Mouse (Mus musculus): ENCODE measurements around the gene Pafah2. TPM values are rescaled to one million over a fixed set of nuclear protein-coding genes. Genes with fewer than 3 reads are reported as not detected.

The Pafah2 gene
- polyA plus RNA-seq, 1 experiment from 2014 or later = 12.0 TPM

DNA sequence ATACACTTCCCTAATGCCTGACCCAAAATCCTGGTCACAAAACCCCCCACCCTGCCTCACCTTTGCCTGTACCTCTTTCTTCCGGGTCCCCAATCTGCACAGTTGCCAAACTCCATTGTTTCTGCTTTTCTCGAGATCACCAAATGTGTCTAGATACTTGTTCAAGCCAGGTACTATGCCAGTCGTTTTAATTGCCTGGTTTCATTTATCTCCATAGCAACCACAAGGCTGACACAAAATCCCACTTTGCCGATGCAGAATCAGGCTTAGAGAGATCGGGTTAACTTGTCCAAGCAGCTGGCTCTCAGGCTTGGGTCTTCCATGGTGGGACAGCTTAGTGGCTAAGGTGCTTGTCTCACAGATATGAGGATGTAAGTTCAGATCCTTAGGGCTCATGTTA lies 4.1 kb downstream of the Pafah2 start:
- no peaks in the 10 kb centered on the region for H3K9me3 ChIP-seq
- H3K27me3 ChIP-seq = no peaks in the 10 kb centered on the region
- no peak for ATAC-seq (ENCODE audit: insufficient number of reproducible peaks, insufficient read depth, low FRiP score, low TSS enrichment, low read depth)
- H3K4me3 ChIP-seq = no peak overlapping the region
- no peaks in the 10 kb centered on the region for H3K36me3 ChIP-seq
- WGBS = 22% methylated on average over 5 of the region's 5 CpGs
- peaks cover 25% of the 10 kb centered on the region for H3K4me1 ChIP-seq
- no peak overlapping the region for H3K9ac ChIP-seq
- H3K27ac ChIP-seq = no peak overlapping the region
- no peak overlapping the region for H3K4me2 ChIP-seq

DNA sequence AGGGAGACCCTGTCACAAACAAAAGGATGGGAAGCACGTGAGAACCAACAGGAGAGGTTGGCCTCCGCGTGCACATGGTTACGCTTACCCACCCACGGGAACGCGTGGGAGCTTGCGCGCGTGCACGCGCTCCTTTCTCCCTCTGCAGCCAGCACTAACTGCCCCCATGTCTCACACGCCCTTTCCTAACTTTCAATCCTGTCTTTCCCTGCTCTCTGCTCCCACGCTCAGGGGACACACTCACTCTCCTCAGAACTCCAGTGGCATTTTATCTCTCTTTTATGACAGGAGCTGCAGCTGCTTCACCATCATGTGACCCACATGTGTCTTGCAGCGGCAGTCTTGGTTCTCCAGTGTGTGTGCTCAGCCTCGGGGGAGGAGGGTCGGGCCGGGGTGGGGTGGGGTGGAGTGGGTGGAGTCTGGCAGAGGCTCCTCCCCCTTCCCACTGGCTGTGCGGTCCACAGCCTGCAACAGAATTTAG lies 5.1 kb downstream of the Pafah2 start:
- ATAC-seq (ENCODE audit: insufficient number of reproducible peaks, insufficient read depth, low FRiP score, low TSS enrichment, low read depth) = peak; percentile 66; the same call in 1 of the 2 replicates
- no peak overlapping the region for H3K27ac ChIP-seq

DNA sequence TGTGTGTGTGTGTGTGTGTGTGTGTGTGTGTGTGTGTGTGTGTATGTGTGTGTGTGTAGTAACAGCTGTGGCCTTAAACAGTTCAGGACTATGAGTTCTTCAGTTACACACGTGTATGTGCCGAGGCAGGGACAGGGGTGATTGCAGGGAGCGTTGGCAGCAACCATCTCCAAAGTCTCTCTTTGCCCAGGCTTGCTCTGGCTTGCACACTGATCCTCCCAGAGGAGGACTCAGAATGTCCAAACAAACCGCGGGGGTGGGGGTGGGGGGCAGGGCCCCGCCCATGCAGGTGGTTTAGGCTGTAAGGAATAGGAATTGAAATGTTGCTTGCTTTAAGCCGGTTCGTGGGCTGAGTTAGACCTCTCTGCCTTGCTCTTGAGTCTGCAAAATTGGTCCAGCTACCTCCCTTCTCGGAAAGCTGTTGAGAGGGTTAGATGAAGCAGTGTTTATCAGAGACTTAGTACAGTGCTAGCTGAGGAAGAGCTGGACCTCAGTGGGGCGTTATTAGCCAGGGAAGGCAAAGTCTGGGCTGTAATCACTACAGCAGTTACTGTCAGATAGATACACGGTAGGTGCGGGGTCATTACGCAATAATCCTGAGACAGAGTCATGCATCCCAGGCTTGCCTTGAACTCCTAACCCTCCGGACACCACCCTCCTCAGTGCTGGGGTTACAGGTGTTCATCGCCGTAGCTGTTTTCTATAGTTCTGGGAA lies 5.9 kb downstream of the Pafah2 start:
- WGBS = 60% methylated on average over 16 of the region's 16 CpGs
- H3K4me3 ChIP-seq = peak overlapping the region; percentile 43; the same call in 1 of the 2 replicates
- no peak for ATAC-seq (ENCODE audit: insufficient number of reproducible peaks, insufficient read depth, low FRiP score, low TSS enrichment, low read depth)

More for the DNA sequence above, 5.1 kb downstream of the Pafah2 start:
- peak overlapping the region; percentile 66 for H3K4me2 ChIP-seq
- H3K36me3 ChIP-seq = 0 out of 2 replicates have a peak, but pooled peaks cover 5% of the 10 kb centered on the region
- peaks cover 25% of the 10 kb centered on the region for H3K4me1 ChIP-seq
- peak overlapping the region; percentile 43 for H3K4me3 ChIP-seq
- WGBS = 4% methylated on average over 19 of the region's 19 CpGs
- H3K9ac ChIP-seq = peak overlapping the region; percentile 63
- no peaks in the 10 kb centered on the region for H3K27me3 ChIP-seq
- no peaks in the 10 kb centered on the region for H3K9me3 ChIP-seq

DNA sequence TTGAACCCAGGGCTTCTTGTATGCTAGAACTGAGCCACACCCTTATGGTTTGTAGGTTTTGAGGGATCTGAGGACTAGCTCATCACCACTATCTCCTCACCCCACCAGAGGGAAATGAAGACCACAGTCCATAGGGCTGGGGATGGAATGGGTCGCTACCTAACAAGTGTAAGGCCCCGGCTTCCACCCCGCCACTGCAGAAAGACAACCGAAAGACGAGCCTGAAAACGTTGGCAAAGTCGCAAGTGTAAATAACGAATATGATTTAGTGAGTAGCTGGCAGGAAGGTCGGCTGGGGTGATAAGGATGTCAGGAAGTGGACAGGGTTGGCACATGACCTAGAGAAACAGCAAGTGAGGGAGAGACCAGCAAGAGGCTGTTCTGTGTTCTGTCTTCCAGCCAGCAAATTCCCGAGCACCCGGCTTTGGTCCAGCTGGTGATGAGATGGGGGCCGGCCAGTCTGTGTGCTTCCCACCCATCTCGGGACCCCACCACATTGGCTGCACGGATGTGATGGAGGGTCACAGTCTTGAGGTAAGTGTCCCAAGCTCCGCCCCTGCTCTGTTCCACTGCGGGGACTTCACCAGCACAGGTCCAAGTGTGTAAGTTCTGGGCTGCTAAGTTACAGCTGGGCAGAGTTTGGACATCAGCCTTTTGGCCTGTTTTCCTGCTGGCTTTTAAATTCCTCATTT lies 6.6 kb downstream of the Pafah2 start:
- 80% methylated on average over 16 of the region's 16 CpGs for WGBS
- Histone ChIP-seq H3K4me2 (no peak overlapping the region), H3K4me1 (peaks cover 17% of the 10 kb centered on the region), H3K9me3 (no peaks in the 10 kb centered on the region), H3K27me3 (no peaks in the 10 kb centered on the region), H3K4me3 (no peak overlapping the region), H3K36me3 (0 out of 2 replicates have a peak, but pooled peaks cover 5% of the 10 kb centered on the region), H3K27ac (no peak overlapping the region), H3K9ac (no peak overlapping the region)
- no peak for ATAC-seq (ENCODE audit: insufficient number of reproducible peaks, insufficient read depth, low FRiP score, low TSS enrichment, low read depth)

More for the DNA sequence above, 5.9 kb downstream of the Pafah2 start:
- H3K4me2 ChIP-seq = peak overlapping the region; percentile 66
- H3K4me1 ChIP-seq = peaks cover 23% of the 10 kb centered on the region
- no peaks in the 10 kb centered on the region for H3K9me3 ChIP-seq
- H3K27me3 ChIP-seq = no peaks in the 10 kb centered on the region
- H3K36me3 ChIP-seq = 0 out of 2 replicates have a peak, but pooled peaks cover 5% of the 10 kb centered on the region
- H3K27ac ChIP-seq = no peak overlapping the region
- 0 out of 2 replicates have a peak overlapping the region, but pooled peaks have one; percentile 32 for H3K9ac ChIP-seq

DNA sequence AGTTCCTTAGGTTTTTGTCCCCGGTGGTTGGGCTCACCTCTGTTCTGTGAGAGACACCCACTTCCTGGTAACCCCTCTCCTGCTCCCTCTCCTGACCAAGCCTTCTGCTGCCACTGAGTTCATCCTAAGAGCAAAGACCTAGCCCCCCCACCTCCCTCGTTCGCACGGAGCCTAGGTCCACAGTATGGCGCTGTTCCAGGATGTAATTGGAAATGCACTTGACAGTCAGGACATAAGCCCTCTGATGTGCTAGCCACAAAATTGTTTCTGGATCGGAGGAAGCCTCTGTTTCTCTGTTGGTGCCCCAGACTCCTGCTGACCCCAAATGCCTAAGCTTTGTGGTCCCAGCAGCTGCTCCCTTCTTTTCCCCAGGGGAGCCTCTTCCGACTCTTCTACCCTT lies 7.6 kb downstream of the Pafah2 start:
- WGBS = 68% methylated on average over 7 of the region's 7 CpGs
- Histone ChIP-seq H3K9me3 (no peaks in the 10 kb centered on the region), H3K4me2 (no peak overlapping the region), H3K36me3 (0 out of 2 replicates have a peak, but pooled peaks cover 5% of the 10 kb centered on the region), H3K4me1 (peaks cover 16% of the 10 kb centered on the region), H3K4me3 (no peak overlapping the region), H3K27ac (no peak overlapping the region), H3K27me3 (no peaks in the 10 kb centered on the region), H3K9ac (no peak overlapping the region)
- no peak for ATAC-seq (ENCODE audit: insufficient number of reproducible peaks, insufficient read depth, low FRiP score, low TSS enrichment, low read depth)

DNA sequence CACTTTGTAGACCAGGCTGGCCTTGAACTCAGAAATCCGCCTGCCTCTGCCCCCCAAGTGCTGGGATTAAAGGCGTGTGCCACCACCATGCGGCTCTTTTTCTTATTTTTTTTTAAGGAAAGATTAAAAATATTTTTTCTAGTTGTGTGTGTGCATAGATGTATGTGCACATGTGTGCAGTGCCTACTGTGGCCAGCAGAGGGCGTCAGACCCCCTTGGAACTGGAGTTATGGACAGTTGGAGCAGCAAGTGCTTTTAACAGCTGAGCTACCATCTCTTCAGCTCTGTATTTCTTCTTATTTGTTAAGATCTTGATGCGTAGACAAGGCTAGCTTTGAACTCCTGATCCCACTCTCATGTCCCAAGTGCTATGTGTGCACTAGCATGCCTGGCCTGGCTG lies 13.2 kb downstream of the Pafah2 start:
- H3K9ac ChIP-seq = no peak overlapping the region
- 73% methylated on average over 5 of the region's 5 CpGs for WGBS
- ATAC-seq (ENCODE audit: insufficient number of reproducible peaks, insufficient read depth, low FRiP score, low TSS enrichment, low read depth) = no peak

DNA sequence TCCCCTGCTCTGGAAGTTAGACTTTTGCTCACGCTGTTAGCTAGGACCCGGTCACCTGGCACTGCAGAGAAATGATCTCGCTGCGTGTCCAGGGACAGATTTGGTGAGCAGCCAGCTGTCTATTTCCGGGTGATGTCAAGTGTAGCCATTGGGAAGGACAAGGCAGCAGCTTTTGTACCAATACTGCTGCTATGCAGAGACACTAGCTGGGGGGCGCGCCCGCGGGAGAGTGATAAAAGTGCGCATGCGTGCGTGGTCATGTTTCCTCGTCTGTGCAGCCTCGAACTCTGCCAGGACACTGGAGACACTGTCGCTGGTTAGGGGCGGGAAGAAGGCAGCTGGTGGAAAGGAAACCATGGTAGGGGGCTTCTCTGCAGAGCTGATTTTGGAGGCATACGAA lies 20.1 kb downstream of the Pafah2 start:
- no peak overlapping the region for H3K4me3 ChIP-seq
- no peaks in the 10 kb centered on the region for H3K27me3 ChIP-seq
- whole genome bisulfite sequencing = 71% methylated on average over 17 of the region's 17 CpGs
- H3K4me2 ChIP-seq = no peak overlapping the region
- no peak overlapping the region for H3K9ac ChIP-seq
- no peaks in the 10 kb centered on the region for H3K9me3 ChIP-seq
- peaks cover 9% of the 10 kb centered on the region; the same call in 1 of the 2 replicates for H3K4me1 ChIP-seq
- H3K27ac ChIP-seq = no peak overlapping the region
- H3K36me3 ChIP-seq = peaks cover 52% of the 10 kb centered on the region
- ATAC-seq (ENCODE audit: insufficient number of reproducible peaks, insufficient read depth, low FRiP score, low TSS enrichment, low read depth) = no peak

More for the DNA sequence above, 13.2 kb downstream of the Pafah2 start:
- no peaks in the 10 kb centered on the region for H3K9me3 ChIP-seq
- no peak overlapping the region for H3K4me2 ChIP-seq
- H3K4me3 ChIP-seq = no peak overlapping the region
- H3K36me3 ChIP-seq = peaks cover 40% of the 10 kb centered on the region
- no peaks in the 10 kb centered on the region for H3K4me1 ChIP-seq
- H3K27me3 ChIP-seq = no peaks in the 10 kb centered on the region
- no peak overlapping the region for H3K27ac ChIP-seq

DNA sequence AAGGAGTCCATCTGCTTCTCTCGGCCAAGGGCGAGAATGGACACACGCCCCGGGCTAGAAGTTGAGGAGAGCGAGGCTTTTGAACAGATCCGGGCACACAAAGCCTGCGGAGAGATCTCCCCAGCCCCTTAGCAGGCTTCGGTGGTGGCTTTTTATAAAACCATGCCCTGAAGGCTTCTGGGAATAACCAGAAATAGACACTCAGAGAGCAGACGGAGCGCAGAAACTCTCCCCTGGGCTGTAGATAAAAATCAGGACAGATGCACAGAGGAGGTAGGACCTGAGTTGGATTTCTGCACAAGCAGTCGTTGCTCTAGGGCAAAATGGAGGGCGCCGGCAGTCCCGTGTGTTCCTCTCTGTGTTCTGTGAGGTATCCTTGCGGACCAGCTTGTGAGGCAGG lies 20.5 kb downstream of the Pafah2 start:
- peaks cover 49% of the 10 kb centered on the region for H3K36me3 ChIP-seq
- WGBS = 48% methylated on average over 15 of the region's 15 CpGs
- H3K9ac ChIP-seq = no peak overlapping the region
- H3K27me3 ChIP-seq = no peaks in the 10 kb centered on the region
- no peak overlapping the region for H3K4me3 ChIP-seq
- no peak overlapping the region for H3K27ac ChIP-seq
- peaks cover 9% of the 10 kb centered on the region; the same call in 1 of the 2 replicates for H3K4me1 ChIP-seq
- no peaks in the 10 kb centered on the region for H3K9me3 ChIP-seq
- no peak overlapping the region for H3K4me2 ChIP-seq
- no peak for ATAC-seq (ENCODE audit: insufficient number of reproducible peaks, insufficient read depth, low FRiP score, low TSS enrichment, low read depth)

DNA sequence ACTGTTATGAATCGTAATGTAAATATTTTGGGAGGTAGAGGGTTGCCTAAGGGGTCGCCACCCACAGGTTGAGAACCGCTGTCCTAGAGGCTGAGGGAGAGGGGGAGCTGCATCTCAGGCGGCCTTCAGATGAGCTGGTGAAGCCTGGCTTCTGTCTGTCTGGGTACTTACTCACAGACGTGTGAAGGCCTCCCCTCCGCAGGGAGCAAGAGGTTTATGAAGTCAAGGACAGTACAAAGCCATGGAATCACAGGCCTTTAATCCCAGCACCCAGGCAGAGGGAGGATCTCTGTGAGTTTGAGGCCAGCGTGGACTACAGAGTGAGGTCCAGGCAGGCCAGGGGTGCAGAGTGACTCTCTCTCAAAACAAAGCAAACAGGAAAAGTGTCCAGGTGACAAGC lies 21.0 kb downstream of the Pafah2 start:
- Histone ChIP-seq H3K9ac (no peak overlapping the region), H3K4me3 (no peak overlapping the region), H3K36me3 (peaks cover 46% of the 10 kb centered on the region), H3K4me2 (no peak overlapping the region), H3K9me3 (no peaks in the 10 kb centered on the region), H3K27me3 (no peaks in the 10 kb centered on the region), H3K27ac (no peak overlapping the region), H3K4me1 (peaks cover 10% of the 10 kb centered on the region; the same call in 1 of the 2 replicates)
- no peak for ATAC-seq (ENCODE audit: insufficient number of reproducible peaks, insufficient read depth, low FRiP score, low TSS enrichment, low read depth)
- WGBS = 70% methylated on average over 7 of the region's 7 CpGs

DNA sequence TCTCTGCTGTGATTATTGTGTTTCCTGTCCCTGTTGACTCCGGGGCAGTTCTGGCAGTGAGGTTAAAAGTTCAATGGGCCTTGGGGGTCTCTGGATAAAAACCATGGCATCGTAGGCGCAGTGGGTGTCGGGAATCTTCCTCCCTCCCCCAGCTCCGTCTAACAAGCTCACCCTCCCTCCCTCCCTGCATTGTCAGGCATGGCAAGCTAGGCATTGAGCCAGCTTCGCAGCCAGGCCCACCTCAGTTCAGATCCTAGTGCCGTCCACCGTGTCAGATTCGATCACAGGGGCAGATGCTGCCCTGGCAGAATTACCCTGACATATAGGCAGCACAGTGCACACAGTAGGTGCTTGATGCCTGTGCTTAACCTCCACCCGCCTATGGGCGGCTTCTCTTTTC lies 25.9 kb downstream of the Pafah2 start:
- no peaks in the 10 kb centered on the region for H3K27me3 ChIP-seq
- H3K9me3 ChIP-seq = no peaks in the 10 kb centered on the region
- H3K4me3 ChIP-seq = no peak overlapping the region
- WGBS = 51% methylated on average over 11 of the region's 11 CpGs
- no peak for ATAC-seq (ENCODE audit: insufficient number of reproducible peaks, insufficient read depth, low FRiP score, low TSS enrichment, low read depth)
- no peak overlapping the region for H3K4me2 ChIP-seq
- H3K9ac ChIP-seq = no peak overlapping the region
- no peak overlapping the region for H3K27ac ChIP-seq
- peaks cover 55% of the 10 kb centered on the region for H3K36me3 ChIP-seq
- 0 out of 2 replicates have a peak, but pooled peaks cover 2% of the 10 kb centered on the region for H3K4me1 ChIP-seq

DNA sequence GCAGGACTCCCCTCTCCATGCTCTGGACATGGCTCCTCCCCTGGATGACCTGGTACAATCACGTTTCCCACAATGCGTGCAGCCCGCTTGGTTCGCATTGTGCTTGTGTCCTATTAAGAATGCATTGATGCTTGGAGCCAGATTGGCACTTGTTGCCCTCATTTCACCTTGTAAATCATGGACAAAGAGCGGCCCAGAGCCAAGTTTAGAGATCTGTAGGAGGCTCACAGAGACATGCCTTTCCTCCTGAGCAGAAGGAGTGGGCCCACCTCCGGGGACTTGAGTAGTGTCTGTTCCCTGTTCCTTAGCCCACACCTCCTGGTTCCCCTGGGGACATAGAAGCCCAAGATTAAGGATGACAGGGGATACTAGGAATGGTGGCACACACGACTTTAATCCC lies 27.8 kb downstream of the Pafah2 start:
- no peak overlapping the region for H3K27ac ChIP-seq
- 88% methylated on average over 7 of the region's 7 CpGs for WGBS
- ATAC-seq (ENCODE audit: insufficient number of reproducible peaks, insufficient read depth, low FRiP score, low TSS enrichment, low read depth) = no peak
- H3K36me3 ChIP-seq = peaks cover 40% of the 10 kb centered on the region
- H3K9me3 ChIP-seq = no peaks in the 10 kb centered on the region
- no peak overlapping the region for H3K4me2 ChIP-seq
- H3K4me3 ChIP-seq = no peak overlapping the region
- H3K9ac ChIP-seq = no peak overlapping the region
- H3K27me3 ChIP-seq = no peaks in the 10 kb centered on the region
- 0 out of 2 replicates have a peak, but pooled peaks cover 2% of the 10 kb centered on the region for H3K4me1 ChIP-seq

Measured in embryonic facial prominence, embryonic 13.5 days (tissue).